Mouse (Mus musculus) erythroblast, adult 5-6 weeks (primary cell): ENCODE data around the gene 9130213A22Rik. TPM values are rescaled to one million over a fixed set of nuclear protein-coding genes. Genes with fewer than 3 reads are reported as not detected.

Experiments used
- total RNA-seq, 2 experiments: library from RNA; stranded (forward) in 1 of 2; stranded (reverse) in 1 of 2; fragments of 150-400 nt in 1 of 2; fragments of 200-764, 138-1000 nt in 1 of 2; gene quantifications; 2 replicates each; pipeline versions ENCODE4 v1.2.3 to v1.2.4; 2015 to 2017; ENCODE audit warnings: low replicate concordance in 2 of 2

Gene 9130213A22Rik
- total RNA-seq, 2 experiments from 2014 or later: not detected

Other genes starting within 250 kb of the 9130213A22Rik start
- gene Rnf222, start 234.0 kb downstream of the 9130213A22Rik start, total RNA-seq (2015; ENCODE audit: low replicate concordance): not detected in 2 replicates
- gene Rnf222, start 234.0 kb downstream of the 9130213A22Rik start, total RNA-seq (2017; ENCODE audit: low replicate concordance): not detected in 2 replicates
- gene Rpl26, start 221.0 kb downstream of the 9130213A22Rik start, total RNA-seq (2015; ENCODE audit: low replicate concordance): 757 and 872 TPM in 2 replicates
- 762 and 834 TPM in 2 replicates for gene Rpl26, start 221.0 kb downstream of the 9130213A22Rik start, total RNA-seq (2017; ENCODE audit: low replicate concordance)
- gene Odf4, start 195.5 kb downstream of the 9130213A22Rik start, total RNA-seq (2015; ENCODE audit: low replicate concordance): not detected in 2 replicates
- gene Odf4, start 195.5 kb downstream of the 9130213A22Rik start, total RNA-seq (2017; ENCODE audit: low replicate concordance): not detected in 2 replicates
- not detected in 2 replicates for gene Arhgef15, start 165.1 kb downstream of the 9130213A22Rik start, total RNA-seq (2015; ENCODE audit: low replicate concordance)
- gene Arhgef15, start 165.1 kb downstream of the 9130213A22Rik start, total RNA-seq (2017; ENCODE audit: low replicate concordance): not detected in 2 replicates
- gene Slc25a35, start 154.5 kb downstream of the 9130213A22Rik start, total RNA-seq (2015; ENCODE audit: low replicate concordance): 0.84 and 8.3 TPM in 2 replicates
- gene Slc25a35, start 154.5 kb downstream of the 9130213A22Rik start, total RNA-seq (2017; ENCODE audit: low replicate concordance): 0.94 TPM in 1 of 2 replicates, not detected in the other
- gene Rangrf, start 147.4 kb downstream of the 9130213A22Rik start, total RNA-seq (2015; ENCODE audit: low replicate concordance): 11.5 and 18.8 TPM in 2 replicates
- 5.0 and 16.0 TPM in 2 replicates for gene Rangrf, start 147.4 kb downstream of the 9130213A22Rik start, total RNA-seq (2017; ENCODE audit: low replicate concordance)
- 19.6 and 51.7 TPM in 2 replicates for gene Pfas, start 114.1 kb downstream of the 9130213A22Rik start, total RNA-seq (2015; ENCODE audit: low replicate concordance)
- gene Pfas, start 114.1 kb downstream of the 9130213A22Rik start, total RNA-seq (2017; ENCODE audit: low replicate concordance): 18.3 and 36.7 TPM in 2 replicates
- 14.4 and 26.5 TPM in 2 replicates for gene Ctc1, start 106.7 kb downstream of the 9130213A22Rik start, total RNA-seq (2015; ENCODE audit: low replicate concordance)
- 6.4 and 8.9 TPM in 2 replicates for gene Ctc1, start 106.7 kb downstream of the 9130213A22Rik start, total RNA-seq (2017; ENCODE audit: low replicate concordance)
- gene Aurkb, start 76.9 kb downstream of the 9130213A22Rik start, total RNA-seq (2015; ENCODE audit: low replicate concordance): 32.9 and 35.3 TPM in 2 replicates
- gene Aurkb, start 76.9 kb downstream of the 9130213A22Rik start, total RNA-seq (2017; ENCODE audit: low replicate concordance): 74.0 and 102 TPM in 2 replicates
- gene Borcs6, start 62.9 kb downstream of the 9130213A22Rik start, total RNA-seq (2015; ENCODE audit: low replicate concordance): 2.5 and 3.1 TPM in 2 replicates
- 1.0 and 4.7 TPM in 2 replicates for gene Borcs6, start 62.9 kb downstream of the 9130213A22Rik start, total RNA-seq (2017; ENCODE audit: low replicate concordance)
- 2.3 and 6.1 TPM in 2 replicates for gene Tmem107, start 51.8 kb downstream of the 9130213A22Rik start, total RNA-seq (2015; ENCODE audit: low replicate concordance)
- gene Tmem107, start 51.8 kb downstream of the 9130213A22Rik start, total RNA-seq (2017; ENCODE audit: low replicate concordance): 2.9 and 3.9 TPM in 2 replicates
- 50.3 and 58.7 TPM in 2 replicates for gene Vamp2, start 34.1 kb downstream of the 9130213A22Rik start, total RNA-seq (2015; ENCODE audit: low replicate concordance)
- gene Vamp2, start 34.1 kb downstream of the 9130213A22Rik start, total RNA-seq (2017; ENCODE audit: low replicate concordance): 12.4 and 17.8 TPM in 2 replicates
- gene Per1, start 27.4 kb downstream of the 9130213A22Rik start, total RNA-seq (2015; ENCODE audit: low replicate concordance): 2.3 and 3.1 TPM in 2 replicates
- 1.7 and 1.9 TPM in 2 replicates for gene Per1, start 27.4 kb downstream of the 9130213A22Rik start, total RNA-seq (2017; ENCODE audit: low replicate concordance)
- gene Hes7, start 2.2 kb downstream of the 9130213A22Rik start, total RNA-seq (2015; ENCODE audit: low replicate concordance): not detected in 2 replicates
- gene Hes7, start 2.2 kb downstream of the 9130213A22Rik start, total RNA-seq (2017; ENCODE audit: low replicate concordance): not detected in 2 replicates
- not detected in 2 replicates for gene Aloxe3, start 3.3 kb upstream of the 9130213A22Rik start, total RNA-seq (2015; ENCODE audit: low replicate concordance)
- 0.51 TPM in 1 of 2 replicates, not detected in the other for gene Aloxe3, start 3.3 kb upstream of the 9130213A22Rik start, total RNA-seq (2017; ENCODE audit: low replicate concordance)
- not detected in 2 replicates for gene Alox12b, start 34.4 kb upstream of the 9130213A22Rik start, total RNA-seq (2015; ENCODE audit: low replicate concordance)
- gene Alox12b, start 34.4 kb upstream of the 9130213A22Rik start, total RNA-seq (2017; ENCODE audit: low replicate concordance): not detected in 2 replicates
- not detected in 2 replicates for gene Alox8, start 75.3 kb upstream of the 9130213A22Rik start, total RNA-seq (2015; ENCODE audit: low replicate concordance)
- 0.34 TPM in 1 of 2 replicates, not detected in the other for gene Alox8, start 75.3 kb upstream of the 9130213A22Rik start, total RNA-seq (2017; ENCODE audit: low replicate concordance)
- gene Gucy2e, start 114.4 kb upstream of the 9130213A22Rik start, total RNA-seq (2015; ENCODE audit: low replicate concordance): not detected in 2 replicates
- under 0.01 TPM in 1 of 2 replicates, not detected in the other for gene Gucy2e, start 114.4 kb upstream of the 9130213A22Rik start, total RNA-seq (2017; ENCODE audit: low replicate concordance)
- 2.9 and 7.3 TPM in 2 replicates for gene Cntrob, start 201.2 kb upstream of the 9130213A22Rik start, total RNA-seq (2015; ENCODE audit: low replicate concordance)
- gene Cntrob, start 201.2 kb upstream of the 9130213A22Rik start, total RNA-seq (2017; ENCODE audit: low replicate concordance): 16.9 and 24.4 TPM in 2 replicates
- gene Trappc1, start 201.4 kb upstream of the 9130213A22Rik start, total RNA-seq (2015; ENCODE audit: low replicate concordance): 33.2 and 43.7 TPM in 2 replicates
- gene Trappc1, start 201.4 kb upstream of the 9130213A22Rik start, total RNA-seq (2017; ENCODE audit: low replicate concordance): 12.7 and 24.8 TPM in 2 replicates
- not detected in 2 replicates for gene Kcnab3, start 203.7 kb upstream of the 9130213A22Rik start, total RNA-seq (2015; ENCODE audit: low replicate concordance)
- gene Kcnab3, start 203.7 kb upstream of the 9130213A22Rik start, total RNA-seq (2017; ENCODE audit: low replicate concordance): not detected in 2 replicates
- 1.7 and 15.2 TPM in 2 replicates for gene Rnf227, start 217.9 kb upstream of the 9130213A22Rik start, total RNA-seq (2015; ENCODE audit: low replicate concordance)
- 0.70 and 3.2 TPM in 2 replicates for gene Rnf227, start 217.9 kb upstream of the 9130213A22Rik start, total RNA-seq (2017; ENCODE audit: low replicate concordance)
- gene Chd3, start 246.8 kb upstream of the 9130213A22Rik start, total RNA-seq (2015; ENCODE audit: low replicate concordance): 7.9 and 9.8 TPM in 2 replicates
- gene Chd3, start 246.8 kb upstream of the 9130213A22Rik start, total RNA-seq (2017; ENCODE audit: low replicate concordance): 16.8 and 18.5 TPM in 2 replicates